9 mouse cellular contexts compared by ENCODE assay signal in genomic region chr1:176997711-176998689, GRCm38 (mm10).
A peak's percentile ranks its signal among the peaks of the same experiment; 100 is the strongest.
DNase-seq lines count a peak whose midpoint lies in the region; ATAC-seq and TF ChIP-seq lines count a peak whose summit lies in the region.
"Had no signal": no experiment of that assay in that cellular context is flagged by ENCODE, and none has a peak within 500 bp of the region (broad histone marks: within the 10 kb centered on the region; RNA-seq: fewer than 3 reads in every experiment).

No protein-coding gene starts in this region.

- DNase-seq in heart, postnatal 0 days (ENCODE audit: low spot score): no peak
- DNase-seq in heart, adult 18-20 months: no peak
- DNase-seq in forebrain, embryonic 14.5 days (ENCODE audit: low spot score): peak; percentile 77
- DNase-seq in kidney, postnatal 36 days: peak; percentile 53 to 73
- no peak for DNase-seq in natural killer cell, adult 2 months (ENCODE audit: low spot score in 2 of 2)
- no peak for DNase-seq in layer of hippocampus, postnatal 36 days
- DNase-seq in frontal cortex, adult 2 months (ENCODE audit: extremely low spot score in 1 of 2, low spot score in 1 of 2): no peak

- H3K4me3 ChIP-seq in heart, postnatal 0 days (ENCODE audit: low read depth, low read length): no peak overlapping the region
- H3K4me3 ChIP-seq in forebrain, embryonic 14.5 days (ENCODE audit: low read depth, low read length): peak overlapping the region; percentile 6; the same call in 1 of the 2 replicates
- no peak overlapping the region for H3K4me3 ChIP-seq in neural tube, embryonic 14.5 days (ENCODE audit: low read depth, low read length)

- TF ChIP-seq CTCF in heart, postnatal 0 days (IDR thresholded peaks at IDR 0.05; ENCODE audit: low read depth): no peak

- no peak overlapping the region for H3K9ac ChIP-seq in heart, postnatal 0 days (replicated peaks; ENCODE audit: low read depth, low read length)
- peak overlapping the region; percentile 63 for H3K9ac ChIP-seq in forebrain, embryonic 14.5 days (ENCODE audit: low read length)
- H3K9ac ChIP-seq in neural tube, embryonic 14.5 days (replicated peaks; ENCODE audit: low read depth, low read length): peak overlapping the region; percentile 46; the same call in 1 of the 2 replicates

- WGBS in heart, postnatal 0 days: 69% methylated on average over 33 of the region's 33 CpGs
- 17% methylated on average over 33 of the region's 33 CpGs for WGBS in forebrain, embryonic 14.5 days
- WGBS in neural tube, embryonic 14.5 days: 15% methylated on average over 33 of the region's 33 CpGs

- TF ChIP-seq EP300 in heart, postnatal 0 days (IDR thresholded peaks at IDR 0.05; ENCODE audit: low read depth): no peak

- peaks cover 6% of the 10 kb centered on the region; the same call in 1 of the 2 replicates for H3K4me1 ChIP-seq in heart, postnatal 0 days (ENCODE audit: control insufficient read depth, insufficient read depth)
- H3K4me1 ChIP-seq in forebrain, embryonic 14.5 days (ENCODE audit: control insufficient read depth, insufficient read depth, low read length): peaks cover 67% of the 10 kb centered on the region
- H3K4me1 ChIP-seq in neural tube, embryonic 14.5 days (ENCODE audit: control insufficient read depth, insufficient read depth, low read length): peaks cover 35% of the 10 kb centered on the region

- H3K27me3 ChIP-seq in heart, postnatal 0 days (ENCODE audit: control insufficient read depth, insufficient read depth, low read length): no peaks in the 10 kb centered on the region
- H3K27me3 ChIP-seq in forebrain, embryonic 14.5 days (replicated peaks; ENCODE audit: control insufficient read depth, insufficient read depth, low read length): no peaks in the 10 kb centered on the region
- no peaks in the 10 kb centered on the region for H3K27me3 ChIP-seq in neural tube, embryonic 14.5 days (ENCODE audit: control insufficient read depth, insufficient read depth, low read length)
- H3K27me3 ChIP-seq: Patski had no signal

- ATAC-seq in heart, postnatal 0 days (ENCODE audit: insufficient read depth, low read depth): no peak
- ATAC-seq in forebrain, embryonic 14.5 days: peak; percentile 22
- ATAC-seq in neural tube, embryonic 14.5 days (ENCODE audit: low read depth): peak; percentile 23
- ATAC-seq: Patski had no signal

- H3K36me3 ChIP-seq in heart, postnatal 0 days (replicated peaks; ENCODE audit: control insufficient read depth, insufficient read depth, low read length): no peaks in the 10 kb centered on the region
- no peaks in the 10 kb centered on the region for H3K36me3 ChIP-seq in forebrain, embryonic 14.5 days (ENCODE audit: control insufficient read depth, insufficient read depth, low read length)
- H3K36me3 ChIP-seq in neural tube, embryonic 14.5 days (ENCODE audit: control insufficient read depth, insufficient read depth, low read length): no peaks in the 10 kb centered on the region

- peak overlapping the region; percentile 39 for H3K4me2 ChIP-seq in heart, postnatal 0 days (ENCODE audit: low read depth, low read length)
- H3K4me2 ChIP-seq in forebrain, embryonic 14.5 days (ENCODE audit: low read length): peak overlapping the region; percentile 49
- H3K4me2 ChIP-seq in neural tube, embryonic 14.5 days (ENCODE audit: low read depth, low read length): peak overlapping the region; percentile 41

- H3K27ac ChIP-seq in heart, postnatal 0 days (ENCODE audit: low read depth): no peak overlapping the region
- H3K27ac ChIP-seq in forebrain, embryonic 14.5 days (ENCODE audit: low read depth, low read length): peak overlapping the region; percentile 97
- no peak overlapping the region for H3K27ac ChIP-seq in neural tube, embryonic 14.5 days (ENCODE audit: low read depth, low read length)

- no peaks in the 10 kb centered on the region for H3K9me3 ChIP-seq in heart, postnatal 0 days (replicated peaks; ENCODE audit: control insufficient read depth, low read length)
- H3K9me3 ChIP-seq in forebrain, embryonic 14.5 days (replicated peaks; ENCODE audit: control insufficient read depth, low read length): no peaks in the 10 kb centered on the region
- H3K9me3 ChIP-seq in neural tube, embryonic 14.5 days (ENCODE audit: control insufficient read depth, low read length): no peaks in the 10 kb centered on the region

Comparison
In these comparisons a context has a peak if more than half of its experiments do, and no peak if none do; other contexts are left out.
1. DNase-seq: peak in forebrain, embryonic 14.5 days (single experiment) and kidney, postnatal 36 days (2 of 2); none in heart, postnatal 0 days (single experiment), heart, adult 18-20 months (0 of 2), natural killer cell, adult 2 months (0 of 2), layer of hippocampus, postnatal 36 days (0 of 2) and frontal cortex, adult 2 months (0 of 2).
2. Peak in every context shown above with its lines, with median percentiles within 50 percentile points of each other: H3K4me2 ChIP-seq.